Mouse (Mus musculus) CD4-positive helper T cell, adult 2 months (primary cell): ENCODE data around the gene C6.

Experiments used
- DNase-seq: peaks from one replicate; pipeline ENCODE4 v3.0.0-alpha.2; 2012; ENCODE audit warnings: low read depth, missing footprints, low spot score

Gene C6

GRCm38 (mm10) chr15:4726830-4727310, at the start of gene C6:
Gene C6, plus strand, starts transcription at chr15:4727175.
- no peak for DNase-seq

GRCm38 (mm10) chr15:4697604-4698003, 29.4 kb upstream of the C6 start:
- DNase-seq: no peak

GRCm38 (mm10) chr15:4734150-4734549, 7.2 kb downstream of the C6 start:
- DNase-seq: no peak

- DNase-seq: no peak
These were observed 8.1 kb downstream of the C6 start for GRCm38 (mm10) chr15:4734996-4735609.

- DNase-seq: no peak
These were observed 20.7 kb downstream of the C6 start for GRCm38 (mm10) chr15:4747656-4748055.

- DNase-seq: no peak
These were observed 63.4 kb downstream of the C6 start for GRCm38 (mm10) chr15:4790378-4790777.

- DNase-seq: no peak
These were observed 69.9 kb downstream of the C6 start for GRCm38 (mm10) chr15:4796861-4797260.

GRCm38 (mm10) chr15:4804256-4804655, 77.3 kb downstream of the C6 start:
- no peak for DNase-seq

- no peak for DNase-seq
These were observed 81.2 kb downstream of the C6 start for GRCm38 (mm10) chr15:4808131-4808530.

- no peak for DNase-seq
These were observed 88.0 kb downstream of the C6 start for GRCm38 (mm10) chr15:4814976-4815375.

- DNase-seq: no peak
These were observed 88.7 kb downstream of the C6 start for GRCm38 (mm10) chr15:4815711-4816110.

- DNase-seq: peak; percentile 33
These were observed 89.9 kb downstream of the C6 start for GRCm38 (mm10) chr15:4816752-4817493.

- DNase-seq: no peak
These were observed 91.5 kb downstream of the C6 start for GRCm38 (mm10) chr15:4818437-4818836.

- DNase-seq: no peak
These were observed 94.2 kb downstream of the C6 start for GRCm38 (mm10) chr15:4821161-4821560.

GRCm38 (mm10) chr15:4821824-4822223, 94.8 kb downstream of the C6 start:
- DNase-seq: no peak

GRCm38 (mm10) chr15:4827736-4828135, 100.8 kb downstream of the C6 start:
- DNase-seq: no peak

- DNase-seq: no peak
These were observed 109.4 kb downstream of the C6 start for GRCm38 (mm10) chr15:4836354-4836753.

- no peak for DNase-seq
These were observed 123.0 kb downstream of the C6 start for GRCm38 (mm10) chr15:4850015-4850414.
